In genomic region chr4:124667476-124668033, GRCm38 (mm10) we compare ENCODE assay signal across 19 mouse cellular contexts. TPM values are rescaled to one million over a fixed set of nuclear protein-coding genes. Genes with fewer than 3 reads are reported as not detected.
DNase-seq lines count a peak whose midpoint lies in the region; ATAC-seq lines count a peak whose summit lies in the region.
"Had no signal": no experiment of that assay in that cellular context is flagged by ENCODE, and none has a peak within 500 bp of the region (broad histone marks: within the 10 kb centered on the region; RNA-seq: fewer than 3 reads in every experiment).

No protein-coding gene starts in this region.

- 13% methylated on average over 14 of the region's 14 CpGs for WGBS in forebrain, embryonic 11.5 days
- WGBS in forebrain, embryonic 14.5 days: 19% methylated on average over 14 of the region's 14 CpGs
- 24% methylated on average over 14 of the region's 14 CpGs for WGBS in embryonic facial prominence, embryonic 10.5 days
- WGBS in neural tube, embryonic 13.5 days: 14% methylated on average over 14 of the region's 14 CpGs

- 0 out of 2 replicates have a peak overlapping the region, but pooled peaks have one; percentile 32 for H3K27ac ChIP-seq in forebrain, embryonic 11.5 days (ENCODE audit: low read depth, low read length)
- no peak overlapping the region for H3K27ac ChIP-seq in forebrain, embryonic 14.5 days (ENCODE audit: low read depth, low read length)
- H3K27ac ChIP-seq in embryonic facial prominence, embryonic 10.5 days (replicated peaks): peak overlapping the region; percentile 31; the same call in 1 of the 2 replicates
- H3K27ac ChIP-seq in neural tube, embryonic 13.5 days (replicated peaks): peak overlapping the region; percentile 74

- no peak overlapping the region for H3K4me3 ChIP-seq in forebrain, embryonic 11.5 days (ENCODE audit: low read depth, low read length)
- H3K4me3 ChIP-seq in forebrain, embryonic 14.5 days (ENCODE audit: low read depth, low read length): no peak overlapping the region
- H3K4me3 ChIP-seq in embryonic facial prominence, embryonic 10.5 days: no peak overlapping the region
- H3K4me3 ChIP-seq in neural tube, embryonic 13.5 days: no peak overlapping the region

- peaks cover 39% of the 10 kb centered on the region for H3K27me3 ChIP-seq in forebrain, embryonic 11.5 days (ENCODE audit: control insufficient read depth, insufficient read depth, low read length)
- H3K27me3 ChIP-seq in forebrain, embryonic 14.5 days (replicated peaks; ENCODE audit: control insufficient read depth, insufficient read depth, low read length): peaks cover 26% of the 10 kb centered on the region
- peaks cover 97% of the 10 kb centered on the region for H3K27me3 ChIP-seq in embryonic facial prominence, embryonic 10.5 days (replicated peaks; ENCODE audit: low read depth, poor library complexity, severe bottlenecking)
- H3K27me3 ChIP-seq in neural tube, embryonic 13.5 days: peaks cover 86% of the 10 kb centered on the region

- H3K36me3 ChIP-seq in forebrain, embryonic 11.5 days (ENCODE audit: control insufficient read depth, insufficient read depth, low read length): no peaks in the 10 kb centered on the region
- no peaks in the 10 kb centered on the region for H3K36me3 ChIP-seq in forebrain, embryonic 14.5 days (ENCODE audit: control insufficient read depth, insufficient read depth, low read length)
- no peaks in the 10 kb centered on the region for H3K36me3 ChIP-seq in embryonic facial prominence, embryonic 10.5 days (replicated peaks)
- H3K36me3 ChIP-seq in neural tube, embryonic 13.5 days: no peaks in the 10 kb centered on the region

- H3K9me3 ChIP-seq in forebrain, embryonic 11.5 days (ENCODE audit: control insufficient read depth, low read length): no peaks in the 10 kb centered on the region
- no peaks in the 10 kb centered on the region for H3K9me3 ChIP-seq in forebrain, embryonic 14.5 days (replicated peaks; ENCODE audit: control insufficient read depth, low read length)
- no peaks in the 10 kb centered on the region for H3K9me3 ChIP-seq in embryonic facial prominence, embryonic 10.5 days
- no peaks in the 10 kb centered on the region for H3K9me3 ChIP-seq in neural tube, embryonic 13.5 days

- H3K4me1 ChIP-seq in forebrain, embryonic 11.5 days (replicated peaks; ENCODE audit: control insufficient read depth, insufficient read depth, low read length): peaks cover 29% of the 10 kb centered on the region
- peaks cover 27% of the 10 kb centered on the region for H3K4me1 ChIP-seq in forebrain, embryonic 14.5 days (ENCODE audit: control insufficient read depth, insufficient read depth, low read length)
- H3K4me1 ChIP-seq in embryonic facial prominence, embryonic 10.5 days: peaks cover 37% of the 10 kb centered on the region
- peaks cover 54% of the 10 kb centered on the region for H3K4me1 ChIP-seq in neural tube, embryonic 13.5 days (replicated peaks)

- no peak for DNase-seq in forebrain, embryonic 11.5 days (ENCODE audit: low spot score)
- no peak for DNase-seq in forebrain, embryonic 14.5 days (ENCODE audit: low spot score)
- DNase-seq in layer of hippocampus, adult 9-11 months: peak; percentile 85
- DNase-seq in layer of hippocampus, postnatal 36 days: no peak
- no peak for DNase-seq in embryonic facial prominence, embryonic 10.5 days (ENCODE audit: low spot score)
- no peak for DNase-seq in left cerebral cortex, adult 18-20 months (ENCODE audit: low spot score in 2 of 2)
- DNase-seq: cerebellum, adult 18-20 months; gastrocnemius, postnatal 14 days; heart, postnatal 10 days; kidney, adult 9 months; lung, adult 2 months; lung, postnatal 4 days; thymus, postnatal 25 days had no signal

- H3K4me2 ChIP-seq in forebrain, embryonic 11.5 days (ENCODE audit: low read depth, low read length, severe bottlenecking): peak overlapping the region; percentile 24
- H3K4me2 ChIP-seq in forebrain, embryonic 14.5 days (ENCODE audit: low read length): no peak overlapping the region
- peak overlapping the region; percentile 4; the same call in 1 of the 2 replicates for H3K4me2 ChIP-seq in neural tube, embryonic 13.5 days

- peak; percentile 10; the same call in 1 of the 2 replicates for ATAC-seq in forebrain, embryonic 11.5 days (replicated peaks; ENCODE audit: low FRiP score)
- ATAC-seq in forebrain, embryonic 14.5 days: no peak
- ATAC-seq in neural tube, embryonic 13.5 days (ENCODE audit: low read depth): 0 out of 2 replicates have a peak, but pooled peaks have one; percentile 32
- ATAC-seq: inflammation-experienced regulatory T-cells, adult 6 months had no signal

- H3K9ac ChIP-seq in forebrain, embryonic 11.5 days (ENCODE audit: low read length): peak overlapping the region; percentile 39
- H3K9ac ChIP-seq in forebrain, embryonic 14.5 days (ENCODE audit: low read length): no peak overlapping the region
- H3K9ac ChIP-seq in neural tube, embryonic 13.5 days: peak overlapping the region; percentile 12; the same call in 1 of the 2 replicates

RNA-seq across cellular contexts. Expression of gene Pou3f1, which starts 10.9 kb away (rescaled TPM):
- polyA plus RNA-seq in forebrain, embryonic 11.5 days (2014; fragmentation: Nextera tagmentation; extraction: Ambion mirVana): 8.6 and 11.7 TPM in 2 replicates
- 14.8 and 15.3 TPM in 2 replicates for polyA plus RNA-seq in forebrain, embryonic 14.5 days (2014; fragmentation: Nextera tagmentation; extraction: Ambion mirVana)
- total RNA-seq in layer of hippocampus, postnatal 36 days (2021): 10 to 100 TPM; 42.7 to 44.9 TPM
- 1.7 and 2.5 TPM in 2 replicates for polyA plus RNA-seq in embryonic facial prominence, embryonic 10.5 days (2016; fragmentation: Nextera tagmentation; extraction: Ambion mirVana)
- 8.0 and 8.7 TPM in 2 replicates for polyA plus RNA-seq in neural tube, embryonic 13.5 days (2015; fragmentation: Nextera tagmentation; extraction: Ambion mirVana)
- 10 to 100 TPM; 17.1 to 17.3 TPM for total RNA-seq in left cerebral cortex, adult 18-20 months (2021)
- total RNA-seq: liver, adult 2 months; monocyte, adult 5-6 weeks had no signal
- polyA plus RNA-seq: inflammation-experienced regulatory T-cells, adult 6 months; liver, adult 2 months had no signal

RNA-seq across cellular contexts. Expression of gene Utp11, which starts 25.8 kb away (rescaled TPM):
- 55.3 and 63.2 TPM in 2 replicates for polyA plus RNA-seq in forebrain, embryonic 11.5 days (2014; fragmentation: Nextera tagmentation; extraction: Ambion mirVana)
- 34.5 and 42.0 TPM in 2 replicates for polyA plus RNA-seq in forebrain, embryonic 14.5 days (2014; fragmentation: Nextera tagmentation; extraction: Ambion mirVana)
- total RNA-seq in layer of hippocampus, postnatal 36 days (2021): 10 to 100 TPM; 15.9 to 16.9 TPM
- polyA plus RNA-seq in embryonic facial prominence, embryonic 10.5 days (2016; fragmentation: Nextera tagmentation; extraction: Ambion mirVana): 70.8 and 78.6 TPM in 2 replicates
- polyA plus RNA-seq in neural tube, embryonic 13.5 days (2015; fragmentation: Nextera tagmentation; extraction: Ambion mirVana): 49.2 and 54.2 TPM in 2 replicates
- total RNA-seq in left cerebral cortex, adult 18-20 months (2021): 10 to 100 TPM; 15.0 to 15.3 TPM

RNA-seq across cellular contexts. Expression of gene Fhl3, which starts 32.9 kb away (rescaled TPM):
- 5.5 and 6.4 TPM in 2 replicates for polyA plus RNA-seq in forebrain, embryonic 11.5 days (2014; fragmentation: Nextera tagmentation; extraction: Ambion mirVana)
- 1.4 TPM in 2 replicates for polyA plus RNA-seq in forebrain, embryonic 14.5 days (2014; fragmentation: Nextera tagmentation; extraction: Ambion mirVana)
- 1 to 10 TPM; 1.7 to 2.4 TPM for total RNA-seq in layer of hippocampus, postnatal 36 days (2021)
- 10.8 and 15.5 TPM in 2 replicates for polyA plus RNA-seq in embryonic facial prominence, embryonic 10.5 days (2016; fragmentation: Nextera tagmentation; extraction: Ambion mirVana)
- polyA plus RNA-seq in neural tube, embryonic 13.5 days (2015; fragmentation: Nextera tagmentation; extraction: Ambion mirVana): 2.6 and 2.9 TPM in 2 replicates
- total RNA-seq in left cerebral cortex, adult 18-20 months (2021): 1 to 10 TPM; 1.3 TPM

RNA-seq across cellular contexts. Expression of gene Sf3a3, which starts 47.0 kb away (rescaled TPM):
- 218 and 220 TPM in 2 replicates for polyA plus RNA-seq in forebrain, embryonic 11.5 days (2014; fragmentation: Nextera tagmentation; extraction: Ambion mirVana)
- polyA plus RNA-seq in forebrain, embryonic 14.5 days (2014; fragmentation: Nextera tagmentation; extraction: Ambion mirVana): 118 TPM in 2 replicates
- total RNA-seq in layer of hippocampus, postnatal 36 days (2021): 10 to 100 TPM; 34.9 to 35.4 TPM
- 265 and 267 TPM in 2 replicates for polyA plus RNA-seq in embryonic facial prominence, embryonic 10.5 days (2016; fragmentation: Nextera tagmentation; extraction: Ambion mirVana)
- 101 and 115 TPM in 2 replicates for polyA plus RNA-seq in neural tube, embryonic 13.5 days (2015; fragmentation: Nextera tagmentation; extraction: Ambion mirVana)
- 10 to 100 TPM; 33.9 to 42.3 TPM for total RNA-seq in left cerebral cortex, adult 18-20 months (2021)

RNA-seq across cellular contexts. Expression of gene 3100002H09Rik, which starts 57.0 kb away (rescaled TPM):
- 0.67 TPM in 1 of 2 replicates, not detected in the other for polyA plus RNA-seq in forebrain, embryonic 11.5 days (2014; fragmentation: Nextera tagmentation; extraction: Ambion mirVana)
- not detected in 2 replicates for polyA plus RNA-seq in forebrain, embryonic 14.5 days (2014; fragmentation: Nextera tagmentation; extraction: Ambion mirVana)
- 1 to 10 TPM; 1.1 to 1.4 TPM for total RNA-seq in layer of hippocampus, postnatal 36 days (2021)
- 0.24 TPM in 1 of 2 replicates, not detected in the other for polyA plus RNA-seq in embryonic facial prominence, embryonic 10.5 days (2016; fragmentation: Nextera tagmentation; extraction: Ambion mirVana)
- polyA plus RNA-seq in neural tube, embryonic 13.5 days (2015; fragmentation: Nextera tagmentation; extraction: Ambion mirVana): 0.47 and 0.68 TPM in 2 replicates
- under 1 TPM in 1 of 2 experiments, not detected in 1; 0.86 TPM for total RNA-seq in left cerebral cortex, adult 18-20 months (2021)
- total RNA-seq: gastrocnemius, postnatal 14 days; heart, adult 8-10 months; heart, postnatal 10 days; liver, adult 2 months; monocyte, adult 5-6 weeks had no signal
- polyA plus RNA-seq: inflammation-experienced regulatory T-cells, adult 6 months; liver, adult 2 months; lung, adult 2 months; small intestine, adult 2 months had no signal
